Mouse (Mus musculus) kidney, embryonic 14.5 days (tissue): ENCODE results near the gene Tbc1d23. TPM values are rescaled to one million over a fixed set of nuclear protein-coding genes. Genes with fewer than 3 reads are reported as not detected.
A peak's percentile ranks its signal among the peaks of the same experiment; 100 is the strongest.

Source experiments
- ATAC-seq: fragments of 200-750 bp; cut with Nextera tagmentation; 2 replicates; pipeline ENCODE4 v1.8.0; 2017; ENCODE audit warnings: moderate number of reproducible peaks, mild to moderate bottlenecking, moderate TSS enrichment, moderate library complexity; ENCODE audit not compliant: low FRiP score, low TSS enrichment
- H3K27ac ChIP-seq: fragments of 300-500 bp; sonication (generic); 2 replicates; pipeline ENCODE4 v1.5.1; 2014; ENCODE audit warnings: low read depth, mild to moderate bottlenecking, low read length, moderate library complexity, mixed read lengths
- H3K27me3 ChIP-seq: fragments of 300-500 bp; sonication (generic); 2 replicates; pipeline ENCODE4 v1.6.1; 2014; ENCODE audit warnings: mild to moderate bottlenecking, low read length; ENCODE audit not compliant: control insufficient read depth, insufficient read depth
- H3K36me3 ChIP-seq: fragments of 300-500 bp; sonication (generic); 2 replicates; pipeline ENCODE4 v1.6.1; 2014; ENCODE audit warnings: low read length, mixed read lengths; ENCODE audit not compliant: control insufficient read depth, insufficient read depth
- H3K4me1 ChIP-seq: fragments of 300-500 bp; sonication (generic); 2 replicates; pipeline ENCODE4 v1.6.1; 2014; ENCODE audit warnings: low read length, mixed read lengths; ENCODE audit not compliant: control insufficient read depth, insufficient read depth
- H3K4me2 ChIP-seq: fragments of 300-500 bp; sonication (generic); replicated peaks from 2 replicates; pipeline ENCODE4 v1.6.1; 2014; ENCODE audit warnings: low read depth, mild to moderate bottlenecking, low read length
- H3K4me3 ChIP-seq: fragments of 300-500 bp; sonication (generic); 2 replicates; pipeline ENCODE4 v1.5.1; 2014; ENCODE audit warnings: mild to moderate bottlenecking, low read length
- H3K9ac ChIP-seq: fragments of 300-500 bp; sonication (generic); 2 replicates; pipeline ENCODE4 v1.6.1; 2014; ENCODE audit warnings: low read depth, mild to moderate bottlenecking, low read length, moderate library complexity
- H3K9me3 ChIP-seq: fragments of 300-500 bp; sonication (generic); 2 replicates; pipeline ENCODE4 v1.6.1; 2016; ENCODE audit warnings: low read length; ENCODE audit not compliant: control insufficient read depth
- WGBS: fragments of 180-500 bp; shearing (Covaris S2); extraction: QIAGEN DNeasy Blood & Tissue Kit; methylation state at CpG from one replicate; pipeline ENCODE4 v1.1.7; 2014; 5-methylcytosine and 5-hydroxymethylcytosine counted together
- polyA plus RNA-seq: library from polyadenylated mRNA; unstranded; fragments of >200 nt; fragmentation: Nextera tagmentation; extraction: Ambion mirVana; gene quantifications from 2 replicates; pipeline ENCODE4 v1.2.1, GENCODE M21; 2014

The Tbc1d23 gene
- polyA plus RNA-seq, 1 experiment from 2014 or later: 31.2 TPM

DNA sequence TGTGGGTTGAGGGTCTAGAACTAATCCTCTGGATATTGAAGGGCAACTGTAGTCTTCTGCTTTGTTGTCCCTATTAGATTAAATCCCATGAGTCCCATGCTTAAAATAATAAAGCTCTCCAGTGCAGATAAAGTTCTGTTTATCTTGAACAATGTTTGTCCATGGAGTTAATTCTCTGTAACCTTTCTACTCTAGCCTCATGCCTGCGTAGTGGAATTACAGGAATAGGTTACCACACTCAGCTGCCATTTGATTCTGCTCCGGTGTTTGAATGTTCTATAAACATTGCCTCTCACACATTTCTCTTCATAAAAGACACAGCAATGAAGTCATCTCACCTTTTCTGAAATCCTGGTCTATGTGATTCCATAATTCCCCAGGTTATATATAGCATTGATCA, 103.5 kb downstream of the Tbc1d23 start:
- no peaks in the 10 kb centered on the region for H3K27me3 ChIP-seq
- ATAC-seq: no peak
- H3K4me2 ChIP-seq: no peak overlapping the region
- no peak overlapping the region for H3K4me3 ChIP-seq
- H3K4me1 ChIP-seq: peaks cover 9% of the 10 kb centered on the region
- H3K9ac ChIP-seq: no peak overlapping the region
- no peaks in the 10 kb centered on the region for H3K9me3 ChIP-seq
- H3K27ac ChIP-seq: no peak overlapping the region
- no peaks in the 10 kb centered on the region for H3K36me3 ChIP-seq
- WGBS: 85% methylated on average over 2 of the region's 2 CpGs

DNA sequence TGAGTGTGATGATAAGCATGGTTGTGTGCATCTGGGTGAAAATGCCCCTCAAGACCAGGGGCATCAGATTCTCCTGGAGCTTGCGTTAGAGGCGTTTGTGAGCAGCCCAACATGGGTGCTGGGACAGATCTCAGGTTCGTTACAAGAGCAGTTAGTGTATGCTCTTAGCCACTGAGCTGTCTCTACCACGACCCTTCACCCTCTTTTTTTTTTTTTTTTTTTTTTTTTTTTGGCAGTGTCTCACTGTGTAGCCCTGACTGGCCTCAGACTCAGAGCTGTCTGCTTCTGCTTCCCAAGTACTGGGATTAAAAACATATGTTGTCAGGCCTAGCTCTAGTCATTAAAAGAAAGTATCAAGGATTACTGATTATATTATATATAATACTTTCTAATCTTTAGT, 105.0 kb downstream of the Tbc1d23 start:
- no peaks in the 10 kb centered on the region for H3K9me3 ChIP-seq
- H3K9ac ChIP-seq: no peak overlapping the region
- ATAC-seq: no peak
- WGBS: 73% methylated on average over 4 of the region's 4 CpGs
- no peaks in the 10 kb centered on the region for H3K27me3 ChIP-seq
- peaks cover 9% of the 10 kb centered on the region for H3K4me1 ChIP-seq
- H3K4me2 ChIP-seq: no peak overlapping the region
- no peaks in the 10 kb centered on the region for H3K36me3 ChIP-seq
- H3K4me3 ChIP-seq: no peak overlapping the region
- H3K27ac ChIP-seq: no peak overlapping the region

DNA sequence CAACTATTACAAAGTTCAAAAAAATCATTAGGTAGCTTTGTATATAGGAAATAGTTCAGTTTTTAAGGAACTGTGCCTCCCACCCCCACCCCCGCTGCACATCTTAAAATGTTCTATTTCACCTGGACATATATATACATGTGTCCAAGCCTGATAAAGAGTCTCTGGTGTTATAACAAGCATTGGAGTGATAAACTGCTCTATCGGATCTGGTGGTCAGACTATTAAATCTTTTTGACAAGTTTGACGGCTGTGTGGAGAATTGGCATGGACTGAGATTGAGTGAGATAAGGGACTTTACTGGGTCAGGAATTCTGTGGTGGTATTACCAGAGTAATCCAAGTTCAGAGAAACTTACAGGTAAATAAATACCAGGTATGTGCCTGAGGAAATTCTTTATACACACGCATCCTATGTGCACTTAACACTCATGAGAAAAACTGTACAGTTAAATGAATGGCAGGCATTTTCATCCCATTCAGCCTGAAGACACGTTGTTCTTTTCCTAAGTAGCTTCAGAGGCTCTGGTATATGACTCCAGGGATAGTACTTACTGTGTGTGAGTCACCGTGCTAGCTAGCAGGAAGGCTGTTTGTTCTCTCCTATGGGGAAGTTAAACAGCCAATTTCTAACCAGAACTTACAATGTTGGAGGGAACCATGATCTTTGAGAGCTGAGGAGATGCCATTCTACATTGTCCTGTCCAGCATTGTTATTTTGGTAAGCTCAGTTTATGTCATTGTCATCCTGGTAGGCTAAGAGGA, 108.4 kb downstream of the Tbc1d23 start:
- Histone ChIP-seq H3K36me3 (no peaks in the 10 kb centered on the region), H3K9me3 (no peaks in the 10 kb centered on the region), H3K4me1 (peaks cover 9% of the 10 kb centered on the region), H3K4me2 (peak overlapping the region; percentile 63), H3K27me3 (no peaks in the 10 kb centered on the region), H3K27ac (no peak overlapping the region), H3K4me3 (peak overlapping the region; percentile 82), H3K9ac (peak overlapping the region; percentile 89)
- ATAC-seq: no peak
- 41% methylated on average over 6 of the region's 6 CpGs for WGBS

DNA sequence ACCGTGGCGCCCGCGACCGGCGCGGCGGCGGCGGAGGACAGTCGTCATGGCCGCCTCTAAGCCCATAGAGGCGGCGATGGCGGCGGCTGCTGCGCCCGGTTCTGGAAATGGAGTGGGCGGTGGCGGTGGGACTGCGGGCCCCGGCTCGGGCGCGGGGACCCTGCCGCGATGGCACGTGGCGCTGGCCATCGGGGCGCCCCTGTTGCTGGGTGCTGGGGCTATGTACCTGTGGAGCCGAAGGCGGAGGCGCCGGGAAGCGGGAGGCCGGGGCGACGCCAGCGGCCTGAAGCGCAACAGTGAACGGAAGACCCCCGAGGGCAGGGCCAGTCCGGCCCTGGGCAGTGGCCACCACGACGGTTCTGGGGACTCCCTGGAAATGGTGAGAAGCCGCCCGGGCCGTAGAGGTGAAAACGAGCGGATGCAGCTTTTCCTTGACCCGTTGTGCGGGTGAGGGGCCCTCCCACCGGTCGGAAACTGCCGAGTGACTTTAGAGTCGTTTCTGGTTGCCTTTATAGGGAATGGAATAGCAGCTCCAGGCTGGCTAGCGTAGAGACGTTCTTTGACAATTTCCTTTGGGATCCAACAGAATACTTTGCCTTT, 109.4 kb downstream of the Tbc1d23 start:
- Histone ChIP-seq H3K9ac (peak overlapping the region; percentile 89), H3K27ac (peak overlapping the region; percentile 95), H3K27me3 (no peaks in the 10 kb centered on the region), H3K4me2 (peak overlapping the region; percentile 63), H3K36me3 (no peaks in the 10 kb centered on the region), H3K9me3 (no peaks in the 10 kb centered on the region), H3K4me3 (peak overlapping the region; percentile 82), H3K4me1 (peaks cover 9% of the 10 kb centered on the region)
- under 1% methylated on average over 59 of the region's 59 CpGs for WGBS
- peak; percentile 55 for ATAC-seq

DNA sequence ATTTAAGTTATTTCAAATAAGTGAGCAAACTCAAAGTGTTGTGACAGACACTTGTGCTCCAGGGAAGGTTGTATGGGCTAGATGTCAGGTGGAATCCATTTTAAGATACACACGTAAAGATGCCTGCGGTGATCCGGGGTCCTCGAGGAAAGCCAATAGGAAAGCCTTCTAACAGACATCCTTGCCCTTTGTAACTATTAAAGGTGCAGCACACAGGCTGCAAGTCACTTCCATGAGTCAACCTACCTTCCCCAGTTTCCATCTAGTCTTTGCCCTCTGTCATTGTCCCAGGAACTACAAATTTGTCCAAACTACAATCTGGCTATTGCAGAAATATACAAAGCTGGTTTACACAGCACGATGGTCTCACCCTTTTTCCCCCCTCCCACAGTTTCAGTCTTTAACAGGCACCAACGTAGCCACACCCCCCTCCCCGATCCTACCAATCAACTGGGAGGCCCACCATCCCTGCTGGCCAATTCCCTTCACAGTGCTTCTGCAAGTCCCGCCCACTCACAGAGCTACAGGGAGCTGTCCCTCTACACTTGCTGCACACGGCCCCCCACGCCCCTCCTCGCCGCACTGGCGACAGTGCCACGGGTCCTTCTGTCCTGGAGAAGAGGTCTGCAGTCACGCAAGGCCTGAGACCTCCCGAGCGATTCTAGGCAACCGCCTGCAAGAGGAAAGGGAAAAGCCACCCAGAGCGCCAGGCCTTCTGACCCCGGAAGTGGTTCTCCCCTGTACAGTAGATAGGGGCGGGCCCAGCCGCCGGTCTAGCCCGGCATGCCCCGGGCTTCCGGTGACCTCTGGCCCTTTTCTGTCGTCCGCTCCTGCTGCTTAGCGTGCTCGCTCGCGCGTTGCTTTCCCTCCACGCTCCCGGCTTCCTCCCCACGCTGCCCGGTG, 110.1 kb downstream of the Tbc1d23 start, which contains the start of gene Tomm70a:
Gene Tomm70a (plus strand): TSS at position 791 of the 903 bp plus-strand sequence.
- Histone ChIP-seq H3K27me3 (no peaks in the 10 kb centered on the region), H3K9ac (peak within 1 kb of the TSS; percentile 89), H3K4me1 (peaks cover 9% of the 10 kb centered on the region), H3K36me3 (no peaks in the 10 kb centered on the region), H3K4me2 (peak within 1 kb of the TSS; percentile 63), H3K27ac (peak within 1 kb of the TSS; percentile 95), H3K9me3 (no peaks in the 10 kb centered on the region), H3K4me3 (peak within 1 kb of the TSS; percentile 82)
- peak; percentile 99 for ATAC-seq
- WGBS: under 1% methylated on average over 37 of the region's 37 CpGs

Other genes with a start within 250 kb of the Tbc1d23 start
- 0.19 TPM in 1 of 2 replicates, not detected in the other for gene Tmem45a2, start 160.1 kb downstream of the Tbc1d23 start, polyA plus RNA-seq
- 47.0 and 63.7 TPM in 2 replicates for gene Tomm70a, start 109.8 kb downstream of the Tbc1d23 start, polyA plus RNA-seq
- gene Nit2, start 64.2 kb downstream of the Tbc1d23 start, polyA plus RNA-seq: 90.9 and 101 TPM in 2 replicates
- gene Tmem30c, start 61.4 kb upstream of the Tbc1d23 start, polyA plus RNA-seq: 0.09 and 0.41 TPM in 2 replicates
- gene Filip1l, start 121.6 kb upstream of the Tbc1d23 start, polyA plus RNA-seq: 16.3 and 21.1 TPM in 2 replicates